Mouse (Mus musculus) heart, adult 2 months (tissue): ENCODE results near the gene Acot7. TPM values are rescaled to one million over a fixed set of nuclear protein-coding genes. Genes with fewer than 3 reads are reported as not detected.
A peak's percentile ranks its signal among the peaks of the same experiment; 100 is the strongest.

ENCODE experiments used
- DNase-seq, 2 experiments: peaks; one replicate each; pipeline ENCODE4 v3.0.0; 2021
- H3K27ac ChIP-seq: fragments of 200-600 bp; 2 replicates; pipeline ENCODE4 v1.8.1; 2022
- H3K27me3 ChIP-seq: fragments of 200-500 bp; 2 replicates; pipeline ENCODE4 v1.6.1; 2012; ENCODE audit warnings: mild to moderate bottlenecking, low read length, inconsistent platforms, mixed read lengths; ENCODE audit not compliant: control insufficient read depth, insufficient read depth
- H3K36me3 ChIP-seq: fragments of 200-500 bp; 2 replicates; pipeline ENCODE4 v1.6.1; 2012; ENCODE audit warnings: low read length, inconsistent platforms; ENCODE audit not compliant: control insufficient read depth, insufficient read depth
- H3K4me1 ChIP-seq: fragments of 200-500 bp; 2 replicates; pipeline ENCODE4 v1.6.1; 2011; ENCODE audit warnings: low read length; ENCODE audit not compliant: control insufficient read depth, insufficient read depth
- H3K4me3 ChIP-seq: fragments of 200-600 bp; 2 replicates; pipeline ENCODE4 v1.8.1; 2022
- H3K79me2 ChIP-seq: fragments of 200-500 bp; replicated peaks from 2 replicates; pipeline ENCODE4 v1.6.1; 2012; ENCODE audit warnings: mild to moderate bottlenecking, inconsistent platforms, low read length, moderate library complexity, mixed read lengths; ENCODE audit not compliant: control insufficient read depth, insufficient read depth
- H3K9ac ChIP-seq: fragments of 200-500 bp; 2 replicates; pipeline ENCODE4 v1.6.1; 2012; ENCODE audit warnings: low read depth, mild to moderate bottlenecking, control low read depth, inconsistent platforms, low read length, mixed read lengths
- CTCF ChIP-seq: fragments of 200-600 bp; IDR thresholded peaks from 2 replicates; pipeline ENCODE4 v1.8.1; 2022; ENCODE audit warnings: antibody characterized with exemption, mild to moderate bottlenecking, moderate library complexity
- EP300 ChIP-seq: fragments of 200-500 bp; IDR thresholded peaks from 2 replicates; pipeline ENCODE4 v1.6.1; 2011; ENCODE audit warnings: low read depth, low read length, control low read depth; ENCODE audit not compliant: insufficient read depth
- POLR2A ChIP-seq: fragments of 200-500 bp; IDR thresholded peaks from 2 replicates; pipeline ENCODE4 v1.6.1; 2011; ENCODE audit warnings: mild to moderate bottlenecking, low read depth, low read length, control low read depth; ENCODE audit not compliant: insufficient read depth
- WGBS: fragments of 180-500 bp; shearing (Covaris S2); methylation state at CpG from one replicate; pipeline ENCODE4 v1.1.7; 2018; 5-methylcytosine and 5-hydroxymethylcytosine counted together
- intact Hi-C: fragments of 180-260 bp; cut with DNase I; formaldehyde crosslinking; loops from one replicate; pipeline ENCODE4 v1.15.1; 2025
- polyA plus RNA-seq: library from polyadenylated mRNA; depleted of rRNA; stranded (reverse); fragments of >200 nt; gene quantifications from 2 replicates; pipeline ENCODE4 v1.2.3, GENCODE M21; 2012
- total RNA-seq, 2 experiments: library from RNA; stranded (reverse); gene quantifications; 2 replicates each; pipeline ENCODE4 v1.2.3; 2021

The Acot7 gene
- total and polyA plus RNA-seq, 3 experiments: 51.7 to 64.8 (median 58.1) TPM

DNA sequence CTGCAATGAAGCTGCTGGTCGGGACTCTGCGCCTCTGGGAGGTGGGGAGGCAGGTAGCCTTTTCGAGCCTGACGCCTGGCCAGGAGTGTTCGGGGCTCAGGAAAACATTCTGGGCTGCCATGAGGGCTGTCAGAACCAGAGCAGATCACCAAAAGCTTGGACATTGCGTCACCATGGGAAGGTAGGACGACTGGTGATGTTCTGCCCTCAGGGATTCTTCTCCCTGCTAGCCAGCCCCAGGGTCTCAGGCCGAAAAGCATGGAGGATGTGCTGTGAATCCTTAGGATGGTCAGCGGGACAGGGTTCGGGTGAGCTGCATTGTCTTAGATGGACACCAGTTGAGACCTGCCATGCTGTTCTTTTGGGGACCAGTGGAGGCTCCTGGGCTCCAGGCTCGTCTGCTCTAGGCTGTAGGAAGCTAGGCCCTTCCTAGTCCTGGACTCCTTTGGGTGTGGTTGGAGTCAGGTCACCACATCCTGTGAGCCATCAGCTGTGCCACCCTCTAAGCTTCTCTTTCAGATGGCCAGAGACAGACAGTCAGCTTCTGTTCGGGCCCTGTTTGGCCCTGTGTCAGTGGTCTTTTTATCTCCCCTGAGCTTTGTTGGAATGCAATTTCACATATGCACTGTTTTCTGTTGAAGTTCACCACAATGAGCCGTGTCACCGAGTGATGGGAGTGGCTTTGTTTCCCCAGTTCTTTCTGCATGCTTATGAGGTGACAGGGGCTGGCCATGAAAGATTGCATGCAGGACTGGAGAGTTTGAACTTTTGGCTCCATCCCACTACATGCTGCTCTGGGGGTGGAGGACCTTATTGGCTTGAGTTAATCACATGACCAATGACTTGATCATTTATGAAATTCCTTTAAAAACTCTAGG, 8.5 kb downstream of the Acot7 start:
- WGBS: 15% methylated on average over 14 of the region's 14 CpGs
- Histone ChIP-seq H3K27me3 (no peaks in the 10 kb centered on the region), H3K4me1 (peaks cover 34% of the 10 kb centered on the region), H3K4me3 (peak overlapping the region; percentile 11), H3K9ac (peak overlapping the region; percentile 57), H3K79me2 (no peaks in the 10 kb centered on the region), H3K36me3 (no peaks in the 10 kb centered on the region), H3K27ac (peak overlapping the region; percentile 82)
- no peak for DNase-seq
- intact Hi-C loops: no loop called here
- TF ChIP-seq EP300 (no peak), POLR2A (no peak), CTCF (no peak)

DNA sequence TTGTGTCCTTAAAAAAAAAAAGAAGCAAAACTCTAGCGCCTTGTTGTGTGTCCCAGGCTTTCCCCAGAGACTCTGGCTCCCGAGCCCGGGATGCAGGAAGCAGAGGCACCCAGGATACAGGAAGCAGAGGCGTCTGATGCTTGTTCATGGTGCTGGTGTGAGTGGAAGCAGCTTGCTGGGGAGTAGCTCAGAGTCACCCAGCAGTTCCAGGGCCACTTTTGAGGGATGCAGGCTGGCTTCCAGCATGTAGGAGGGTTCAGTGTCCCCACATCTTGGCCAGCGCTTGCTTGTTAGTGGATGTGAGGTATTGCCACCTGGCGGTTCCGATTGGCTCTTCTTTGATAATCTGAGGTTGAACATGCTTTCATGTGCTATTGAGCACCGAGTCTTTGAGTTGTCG, 9.2 kb downstream of the Acot7 start:
- Histone ChIP-seq H3K27ac (peak overlapping the region; percentile 82; the same call in 1 of the 2 replicates), H3K9ac (no peak overlapping the region), H3K4me3 (no peak overlapping the region), H3K4me1 (peaks cover 34% of the 10 kb centered on the region), H3K79me2 (no peaks in the 10 kb centered on the region), H3K27me3 (no peaks in the 10 kb centered on the region), H3K36me3 (no peaks in the 10 kb centered on the region)
- DNase-seq: no peak
- 55% methylated on average over 9 of the region's 9 CpGs for WGBS
- TF ChIP-seq POLR2A: no peak
- no peak for TF ChIP-seq EP300
- no peak for TF ChIP-seq CTCF
- intact Hi-C loops: no loop called here

- no peak for DNase-seq
- Histone ChIP-seq H3K27ac (no peak overlapping the region), H3K4me1 (peaks cover 34% of the 10 kb centered on the region), H3K79me2 (peaks cover 2% of the 10 kb centered on the region; the same call in 1 of the 2 replicates), H3K36me3 (no peaks in the 10 kb centered on the region), H3K9ac (no peak overlapping the region), H3K4me3 (no peak overlapping the region), H3K27me3 (no peaks in the 10 kb centered on the region)
- TF ChIP-seq POLR2A: no peak
- TF ChIP-seq CTCF: no peak
- TF ChIP-seq EP300: no peak
- intact Hi-C loops: no loop called here
- 83% methylated on average over 2 of the region's 2 CpGs for WGBS
These were observed 10.7 kb downstream of the Acot7 start for GRCm38 (mm10) chr4:152188651-152189050.

- Histone ChIP-seq H3K36me3 (no peaks in the 10 kb centered on the region), H3K9ac (no peak overlapping the region), H3K79me2 (peaks cover 2% of the 10 kb centered on the region; the same call in 1 of the 2 replicates), H3K4me3 (no peak overlapping the region), H3K27ac (no peak overlapping the region), H3K4me1 (peaks cover 34% of the 10 kb centered on the region), H3K27me3 (no peaks in the 10 kb centered on the region)
- TF ChIP-seq CTCF (no peak), POLR2A (no peak), EP300 (no peak)
- 87% methylated on average over 6 of the region's 6 CpGs for WGBS
- no peak for DNase-seq
- intact Hi-C loops: no loop called here
These were observed 11.1 kb downstream of the Acot7 start for GRCm38 (mm10) chr4:152189071-152189470.

GRCm38 (mm10) chr4:152189691-152190090, 11.8 kb downstream of the Acot7 start:
- WGBS: 55% methylated on average over 4 of the region's 4 CpGs
- intact Hi-C loops: no loop called here

GRCm38 (mm10) chr4:152190096-152190653, 12.2 kb downstream of the Acot7 start:
- WGBS: 34% methylated on average over 11 of the region's 11 CpGs
- peak in 1 of 2 experiments; percentile 18 for DNase-seq
- Histone ChIP-seq H3K9ac (no peak overlapping the region), H3K27ac (peak overlapping the region; percentile 43), H3K4me1 (peaks cover 32% of the 10 kb centered on the region), H3K36me3 (no peaks in the 10 kb centered on the region), H3K4me3 (no peak overlapping the region), H3K27me3 (no peaks in the 10 kb centered on the region), H3K79me2 (peaks cover 4% of the 10 kb centered on the region)
- intact Hi-C loops: no loop called here
- TF ChIP-seq POLR2A (no peak), CTCF (no peak), EP300 (no peak)

More at GRCm38 (mm10) chr4:152189691-152190090, 11.8 kb downstream of the Acot7 start:
- Histone ChIP-seq H3K4me1 (peaks cover 34% of the 10 kb centered on the region), H3K9ac (no peak overlapping the region), H3K4me3 (no peak overlapping the region), H3K27ac (peak overlapping the region; percentile 43), H3K36me3 (no peaks in the 10 kb centered on the region), H3K79me2 (peaks cover 2% of the 10 kb centered on the region; the same call in 1 of the 2 replicates), H3K27me3 (no peaks in the 10 kb centered on the region)
- TF ChIP-seq POLR2A: no peak
- DNase-seq: no peak
